Mouse (Mus musculus): ENCODE results near the gene Casp12. TPM values are rescaled to one million over a fixed set of nuclear protein-coding genes. Genes with fewer than 3 reads are reported as not detected.

Gene Casp12
- polyA plus RNA-seq (2017; shearing (Covaris generic)), result 0.21 TPM

GRCm38 (mm10) chr9:5345291-5345898, at the start of gene Casp12:
Gene Casp12, plus strand, starts transcription at chr9:5345430.

GRCm38 (mm10) chr9:5298329-5299131, 46.7 kb upstream of the Casp12 start, which contains the start of gene Casp1:
Gene Casp1, plus strand, starts transcription at chr9:5298517.

GRCm38 (mm10) chr9:5308561-5308960, 36.7 kb upstream of the Casp12 start, which contains the start of gene Casp4:
Gene Casp4, plus strand, starts transcription at chr9:5308828.

Other genes with a start within 250 kb of the Casp12 start
- 95.7 TPM for gene Casp1, start 46.9 kb upstream of the Casp12 start, polyA plus RNA-seq (2017; shearing (Covaris generic))
- gene Casp4, start 36.6 kb upstream of the Casp12 start, polyA plus RNA-seq (2017; shearing (Covaris generic)), result 157 TPM